Mouse (Mus musculus) CH12.LX (cell line): ENCODE results near the gene Ikzf5. TPM values are rescaled to one million over a fixed set of nuclear protein-coding genes. Genes with fewer than 3 reads are reported as not detected.

ENCODE experiments used
- DNase-seq: peaks from one replicate; pipeline ENCODE4 v3.0.0-alpha.2; 2013; ENCODE audit errors: extremely low read depth
- H3K27ac ChIP-seq: 2 replicates; pipeline ENCODE4 v1.5.1; 2012; ENCODE audit warnings: low read depth, mild to moderate bottlenecking, control low read depth, moderate library complexity; ENCODE audit not compliant: insufficient read depth
- H3K27me3 ChIP-seq: replicated peaks from 2 replicates; pipeline ENCODE3; 2012; ENCODE audit warnings: inconsistent platforms
- H3K36me3 ChIP-seq, 2 experiments: replicated peaks in 1 of 2; 2 replicates each; pipeline versions ENCODE3 to v1.6.1; 2012; ENCODE audit warnings: inconsistent platforms in 1 of 2, low read length in 1 of 2, mild to moderate bottlenecking in 1 of 2, mixed read lengths in 1 of 2, moderate library complexity in 1 of 2; ENCODE audit not compliant: control insufficient read depth in 1 of 2, insufficient read depth in 1 of 2
- H3K4me1 ChIP-seq, 2 experiments: 2 replicates each; pipeline ENCODE4 v1.6.1; 2012; ENCODE audit warnings: inconsistent platforms in 1 of 2, moderate library complexity in 1 of 2; ENCODE audit not compliant: insufficient read depth in 2 of 2, control insufficient read depth in 1 of 2
- H3K4me2 ChIP-seq: 2 replicates; pipeline ENCODE4 v1.6.1; 2012; ENCODE audit warnings: low read depth, mild to moderate bottlenecking, control low read depth; ENCODE audit not compliant: poor library complexity, insufficient read depth, severe bottlenecking
- H3K4me3 ChIP-seq, 3 experiments: fragments of 150-350 bp in 1 of 3; sonication (generic) in 1 of 3; replicated peaks in 1 of 3; 2 replicates each; pipeline versions ENCODE3 to v1.5.1; 2011 to 2012; ENCODE audit warnings: low read depth in 2 of 3, low read length in 2 of 3, mild to moderate bottlenecking in 2 of 3, moderate library complexity in 2 of 3, control low read depth in 1 of 3, improper control_type of control experiment in 1 of 3, inconsistent platforms in 1 of 3, mixed read lengths in 1 of 3; ENCODE audit not compliant: poor library complexity in 1 of 3
- H3K79me2 ChIP-seq: replicated peaks from 2 replicates; pipeline ENCODE4 v1.6.1; 2012; ENCODE audit warnings: mild to moderate bottlenecking, moderate library complexity; ENCODE audit not compliant: control insufficient read depth, poor library complexity, insufficient read depth, severe bottlenecking; ENCODE audit errors: extremely low read depth
- H3K9ac ChIP-seq: 2 replicates; pipeline ENCODE4 v1.6.1; 2012; ENCODE audit warnings: low read depth, mild to moderate bottlenecking, control low read depth, moderate library complexity; ENCODE audit not compliant: insufficient read depth
- H3K9me3 ChIP-seq: replicated peaks from 2 replicates; pipeline ENCODE3; 2012; ENCODE audit warnings: low read length, inconsistent platforms, mixed read lengths
- CHD1 ChIP-seq: IDR thresholded peaks from 2 replicates; pipeline ENCODE4 v1.6.1; 2012; ENCODE audit warnings: low read depth, low read length, improper control_type of control experiment, inconsistent platforms
- CHD2 ChIP-seq: IDR thresholded peaks from 2 replicates; pipeline ENCODE4 v1.6.1; 2011; ENCODE audit warnings: low read length, improper control_type of control experiment
- CTCF ChIP-seq, 2 experiments: IDR thresholded peaks in 1 of 2; conservative IDR thresholded peaks in 1 of 2; 2 replicates each; pipeline ENCODE4 v1.5.1; 2011 to 2012; ENCODE audit warnings: low read depth in 2 of 2, low read length in 2 of 2, improper control_type of control experiment in 1 of 2, inconsistent platforms in 1 of 2, mild to moderate bottlenecking in 1 of 2, moderate library complexity in 1 of 2
- E2F4 ChIP-seq: IDR thresholded peaks from 2 replicates; pipeline ENCODE4 v1.6.1; 2011; ENCODE audit warnings: low read depth, low read length, improper control_type of control experiment; ENCODE audit not compliant: insufficient replicate concordance
- ELF1 ChIP-seq: IDR thresholded peaks from 2 replicates; pipeline ENCODE4 v1.6.1; 2014; ENCODE audit warnings: low read depth, mild to moderate bottlenecking, inconsistent platforms, low read length, improper control_type of control experiment
- ETS1 ChIP-seq: conservative IDR thresholded peaks from 2 replicates; pipeline ENCODE4 v1.6.1; 2012; ENCODE audit warnings: low read depth, mild to moderate bottlenecking, inconsistent platforms, low read length, improper control_type of control experiment, moderate library complexity
- MEF2A ChIP-seq: IDR thresholded peaks from 2 replicates; pipeline ENCODE4 v1.6.1; 2014; ENCODE audit warnings: low read depth, mild to moderate bottlenecking, inconsistent platforms, low read length, improper control_type of control experiment, borderline replicate concordance
- MXI1 ChIP-seq: IDR thresholded peaks from 2 replicates; pipeline ENCODE4 v1.6.1; 2011; ENCODE audit warnings: mild to moderate bottlenecking, low read depth, low read length, improper control_type of control experiment
- NRF1 ChIP-seq: IDR thresholded peaks from 2 replicates; pipeline ENCODE4 v1.6.1; 2014; ENCODE audit warnings: low read depth, mild to moderate bottlenecking, inconsistent platforms, low read length, improper control_type of control experiment, moderate library complexity
- RAD21 ChIP-seq: IDR thresholded peaks from 2 replicates; pipeline ENCODE4 v1.6.1; 2011; ENCODE audit warnings: low read depth, mild to moderate bottlenecking, low read length, improper control_type of control experiment, moderate library complexity
- SMC3 ChIP-seq: IDR thresholded peaks from 2 replicates; pipeline ENCODE4 v1.6.1; 2011; ENCODE audit warnings: low read depth, low read length, improper control_type of control experiment
- TBP ChIP-seq: conservative IDR thresholded peaks from 2 replicates; pipeline ENCODE4 v1.6.1; 2011; ENCODE audit warnings: low read depth, low read length, improper control_type of control experiment
- USF2 ChIP-seq: conservative IDR thresholded peaks from 2 replicates; pipeline ENCODE4 v1.6.1; 2011; ENCODE audit warnings: low read depth, low read length, improper control_type of control experiment
- dilution Hi-C: fragments of 300-500 bp; cut with MboI; formaldehyde crosslinking; loops from 2 replicates; pipeline ENCODE4 v1.14.3; 2020; ENCODE audit warnings: low sequenced_read_pairs; ENCODE audit not compliant: extremely low pct_unique_long_range_greater_than_20kb, extremely low pct_ligation_motif_present
- in situ Hi-C: fragments of 300-500 bp; cut with MboI; formaldehyde crosslinking; loops from 3 replicates; pipeline ENCODE4 v1.14.3; 2019; ENCODE audit warnings: low sequenced_read_pairs, low pct_ligation_motif_present, low pct_unique_long_range_greater_than_20kb, mixed read lengths
- polyA plus RNA-seq: library from polyadenylated mRNA; unstranded; fragments of >175 nt; gene quantifications from 2 replicates; pipeline ENCODE4 v1.2.1, GENCODE M21; 2012; ENCODE audit warnings: low read depth; ENCODE audit not compliant: insufficient read length
- total RNA-seq, 2 experiments: library from RNA; depleted of rRNA; stranded (reverse); fragments of 300-350 nt in 1 of 2; fragments of >200 nt in 1 of 2; gene quantifications; 2 replicates each; pipeline ENCODE4 v1.2.3; 2012 to 2014

Ikzf5 gene
- total and polyA plus RNA-seq, 3 experiments = 4.7 to 18.5 (median 8.1) TPM

GRCm38 (mm10) chr7:131432244-131432643 lies 21.9 kb upstream of the Ikzf5 start:
- no peaks in the 10 kb centered on the region for H3K79me2 ChIP-seq
- no peak overlapping the region for H3K27ac ChIP-seq
- no peaks in the 10 kb centered on the region for H3K9me3 ChIP-seq
- H3K4me1 ChIP-seq = no peaks in the 10 kb centered on the region
- peak; percentile 23 for DNase-seq
- in situ Hi-C loops (no loop called here), dilution Hi-C loops (no loop called here)
- H3K4me2 ChIP-seq = no peak overlapping the region
- H3K4me3 ChIP-seq = no peak overlapping the region
- no peak overlapping the region for H3K9ac ChIP-seq
- H3K36me3 ChIP-seq = peaks cover 4 to 6% of the 10 kb centered on the region in 2 experiments
- no peaks in the 10 kb centered on the region for H3K27me3 ChIP-seq
- TF ChIP-seq NRF1 (no peak), CTCF (conservative IDR thresholded peaks at IDR 0.05 in 1 of 2, IDR thresholded peaks at IDR 0.05 in 1 of 2; ENCODE audit: low read depth in 2 of 2, low read length in 2 of 2) (peak in 1 of 2 experiments; percentile 65; a peak in 2 of 4 replicates), RAD21 (peak; percentile 66), TBP (no peak), SMC3 (peak; percentile 45), CHD1 (no peak), CHD2 (no peak)

- Histone ChIP-seq H3K4me3 (no peak overlapping the region), H3K27me3 (no peaks in the 10 kb centered on the region), H3K9ac (no peak overlapping the region), H3K4me1 (no peaks in the 10 kb centered on the region), H3K27ac (no peak overlapping the region), H3K4me2 (no peak overlapping the region), H3K79me2 (no peaks in the 10 kb centered on the region), H3K9me3 (peaks cover 2% of the 10 kb centered on the region), H3K36me3 (peaks cover 6 to 8% of the 10 kb centered on the region in 2 experiments)
- no peak for DNase-seq
- TF ChIP-seq E2F4 (no peak), MEF2A (no peak), ELF1 (no peak), ETS1 (no peak), CTCF (conservative IDR thresholded peaks at IDR 0.05 in 1 of 2, IDR thresholded peaks at IDR 0.05 in 1 of 2; ENCODE audit: low read depth in 2 of 2, low read length in 2 of 2) (no peak), MXI1 (no peak), USF2 (no peak)
- in situ Hi-C loops (no loop called here), dilution Hi-C loops (no loop called here)
Observed at GRCm38 (mm10) chr7:131427331-131427730, 17.0 kb upstream of the Ikzf5 start.

GRCm38 (mm10) chr7:131424912-131425311 lies 14.6 kb upstream of the Ikzf5 start:
- no peak for DNase-seq
- dilution Hi-C loops = no loop called here
- TF ChIP-seq RAD21 = no peak
- Histone ChIP-seq H3K9me3 (peaks cover 2% of the 10 kb centered on the region), H3K79me2 (no peaks in the 10 kb centered on the region), H3K27me3 (no peaks in the 10 kb centered on the region), H3K4me2 (no peak overlapping the region), H3K9ac (no peak overlapping the region), H3K4me1 (no peaks in the 10 kb centered on the region), H3K4me3 (no peak overlapping the region), H3K36me3 (peaks cover 4 to 6% of the 10 kb centered on the region in 2 experiments), H3K27ac (no peak overlapping the region)
- in situ Hi-C loops = no loop called here
